Mouse (Mus musculus) thymus, adult 18-20 months (tissue): ENCODE data around the gene Dsel.

ENCODE experiments used
- DNase-seq, 2 experiments: peaks; one replicate each; pipeline ENCODE4 v3.0.0; 2022; ENCODE audit warnings: mixed read lengths in 2 of 2

Gene Dsel

DNA sequence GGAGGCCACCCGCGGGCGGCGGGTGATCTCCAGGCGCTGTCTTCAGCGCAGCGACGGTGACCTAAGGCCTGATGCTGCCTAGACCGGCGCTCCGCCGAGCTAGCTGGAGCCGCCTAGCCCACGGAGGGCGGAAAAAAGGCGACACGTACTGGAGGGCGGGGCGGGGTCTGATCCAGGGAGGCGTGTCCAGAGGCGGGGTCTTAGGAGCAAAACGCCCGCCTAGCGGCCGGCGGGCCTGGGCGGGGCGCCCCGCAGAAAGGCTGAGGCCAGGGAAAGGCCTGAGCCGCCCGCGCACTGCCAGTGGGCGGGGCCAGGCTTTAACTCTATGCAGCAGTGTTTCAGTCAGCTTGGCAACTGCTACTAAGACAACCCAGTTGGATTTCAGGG is at the start of gene Dsel:
Gene Dsel (minus strand): TSS at position 140 of the 387 bp plus-strand sequence.
- DNase-seq, result peak; percentile 75 to 80

DNA sequence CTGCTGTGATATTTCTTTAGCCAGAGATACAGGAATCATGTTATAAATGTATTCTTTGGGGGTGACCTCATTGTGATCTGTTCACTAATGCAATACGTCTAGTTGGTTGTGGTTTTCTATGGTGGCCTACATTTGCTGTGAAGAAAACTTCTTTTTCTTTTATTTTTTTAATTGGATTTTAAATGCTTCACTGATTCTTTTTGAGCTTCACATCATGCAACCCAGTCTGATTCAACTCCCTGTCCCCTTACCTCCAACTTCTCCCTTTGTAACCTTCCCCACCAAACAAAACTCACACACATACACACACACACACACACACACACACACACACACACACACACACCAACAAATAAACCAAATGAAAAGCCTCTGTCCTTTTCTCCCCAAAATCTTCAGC is 46.7 kb upstream of the Dsel start:
- DNase-seq, result no peak

DNA sequence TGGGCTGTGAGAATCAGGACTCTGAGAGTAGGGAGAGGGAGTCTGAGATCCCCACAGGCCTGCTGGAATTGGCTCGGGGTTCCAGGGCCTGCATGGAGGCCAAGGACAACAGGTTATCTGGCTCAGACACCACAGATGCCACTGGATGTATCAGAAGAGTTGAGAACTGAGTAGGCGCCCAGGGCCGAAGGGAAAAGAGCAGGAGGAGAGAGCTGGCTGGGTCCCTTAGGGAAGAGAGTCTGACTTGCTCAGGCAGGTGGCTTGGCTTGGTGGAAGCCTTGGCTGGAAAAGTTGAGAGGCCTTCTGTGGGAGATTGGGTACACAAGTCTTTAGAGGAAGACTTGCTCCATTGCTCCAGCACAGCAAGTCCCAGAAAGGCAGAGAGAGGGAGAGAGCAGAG is 18.6 kb upstream of the Dsel start:
- no peak for DNase-seq

DNA sequence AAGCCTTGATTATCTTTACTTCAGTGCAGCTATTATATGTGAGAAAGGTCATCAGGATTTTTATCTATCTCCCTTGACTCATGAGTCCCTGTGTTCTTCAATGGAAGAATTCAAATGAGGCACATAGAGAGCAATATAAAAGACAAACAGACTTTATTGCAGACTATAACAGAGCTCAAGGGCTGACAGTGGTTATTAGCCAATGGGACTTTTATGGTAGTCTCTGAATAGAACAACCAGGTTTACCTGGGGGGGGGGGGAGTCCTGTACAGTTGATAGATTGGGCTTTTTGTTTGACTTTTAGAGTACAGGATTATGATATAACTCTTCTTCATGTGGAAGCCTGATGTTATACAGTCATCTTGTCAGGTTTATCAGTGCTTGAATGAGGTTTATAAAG is 11.1 kb upstream of the Dsel start:
- no peak for DNase-seq

DNA sequence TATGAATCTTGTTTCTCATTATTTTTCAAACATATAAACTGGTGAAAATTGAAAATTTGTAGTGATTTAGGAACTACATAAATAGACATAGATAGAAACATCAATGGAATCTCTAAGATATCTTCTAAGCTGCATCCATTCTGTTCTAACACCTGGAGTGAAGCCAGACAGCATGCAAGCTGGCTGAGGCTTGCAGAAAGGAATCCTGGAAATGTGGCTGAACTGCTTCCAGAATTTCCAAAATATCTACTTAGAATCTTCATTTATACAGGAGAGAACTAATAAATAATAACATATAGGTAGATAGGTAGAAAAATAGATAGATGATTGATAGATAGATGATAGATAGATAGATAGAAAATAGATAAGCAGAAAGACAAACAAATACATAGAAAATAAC is 8.5 kb upstream of the Dsel start:
- DNase-seq, result no peak

DNA sequence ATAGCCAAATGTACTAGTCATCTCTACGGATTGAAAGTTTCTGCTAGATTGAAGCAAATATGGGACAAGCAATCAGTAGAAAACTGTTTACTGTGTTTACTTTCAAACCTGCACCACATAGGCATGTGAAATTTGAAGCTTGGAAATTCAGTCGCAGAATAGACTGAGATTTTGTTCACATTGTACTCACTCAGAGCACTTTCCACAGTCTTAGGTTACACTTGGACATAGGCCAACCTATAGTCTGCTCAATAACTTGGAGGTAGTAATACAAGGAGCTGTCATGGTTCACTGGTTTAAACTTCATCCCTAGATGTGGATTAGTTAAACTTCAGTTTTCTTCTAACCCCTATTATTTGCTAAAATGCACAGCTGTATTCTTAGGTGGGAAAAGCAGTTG is 749 bp upstream of the Dsel start:
- DNase-seq, result no peak

DNA sequence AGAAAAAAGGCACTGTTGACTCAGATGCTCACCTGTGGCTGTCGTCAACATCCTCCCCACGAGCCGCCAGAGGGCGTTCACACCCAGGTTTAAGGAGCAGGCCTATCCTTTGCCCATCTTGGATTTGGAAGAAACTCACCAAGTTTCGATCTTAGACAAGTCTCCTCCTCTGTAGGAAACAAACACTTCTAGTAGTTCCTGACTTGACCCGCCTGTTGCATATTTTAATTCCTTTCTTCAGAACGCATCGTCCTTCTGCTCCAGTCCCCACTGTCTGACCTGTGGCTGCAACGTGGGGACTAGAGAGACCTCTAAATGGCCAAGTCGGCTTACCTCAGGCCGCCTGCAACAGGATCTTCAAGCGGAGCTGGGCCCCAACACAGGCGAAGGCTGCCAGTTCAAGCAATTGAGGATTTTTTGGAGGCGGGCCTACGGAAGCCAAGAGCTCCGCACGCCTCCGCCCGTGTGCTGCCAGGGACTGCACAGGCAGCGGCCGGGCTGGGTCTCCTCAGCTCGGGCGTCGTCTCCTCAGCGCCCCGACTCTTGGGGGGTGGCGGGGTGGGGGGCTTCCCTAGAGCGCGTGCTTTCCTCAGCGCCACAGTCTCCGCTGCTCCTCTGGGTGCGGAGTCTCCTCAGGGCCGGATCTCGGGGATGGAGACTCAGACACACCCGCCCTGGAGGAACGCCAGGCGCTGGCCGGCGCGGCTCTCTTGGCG is 497 bp downstream of the Dsel start:
- DNase-seq, result peak; percentile 29 to 31

DNA sequence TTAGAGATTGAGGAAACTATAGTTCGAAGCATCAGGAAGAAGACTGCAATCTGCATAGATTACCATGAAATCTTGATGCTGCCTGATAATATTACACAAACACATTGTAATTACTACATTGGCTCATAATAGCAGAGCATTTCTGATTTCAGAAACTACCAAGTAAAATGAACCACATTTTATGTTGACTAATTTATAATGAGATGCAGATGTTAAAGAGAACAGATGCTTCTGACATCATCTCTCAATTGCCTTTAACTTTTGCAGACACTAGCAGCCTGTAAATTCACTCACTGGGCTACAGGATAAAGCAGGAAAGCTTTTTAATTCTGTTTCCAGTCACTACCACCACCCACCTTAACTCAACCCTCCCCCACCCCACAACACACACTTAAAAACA is 6.9 kb downstream of the Dsel start:
- no peak for DNase-seq

DNA sequence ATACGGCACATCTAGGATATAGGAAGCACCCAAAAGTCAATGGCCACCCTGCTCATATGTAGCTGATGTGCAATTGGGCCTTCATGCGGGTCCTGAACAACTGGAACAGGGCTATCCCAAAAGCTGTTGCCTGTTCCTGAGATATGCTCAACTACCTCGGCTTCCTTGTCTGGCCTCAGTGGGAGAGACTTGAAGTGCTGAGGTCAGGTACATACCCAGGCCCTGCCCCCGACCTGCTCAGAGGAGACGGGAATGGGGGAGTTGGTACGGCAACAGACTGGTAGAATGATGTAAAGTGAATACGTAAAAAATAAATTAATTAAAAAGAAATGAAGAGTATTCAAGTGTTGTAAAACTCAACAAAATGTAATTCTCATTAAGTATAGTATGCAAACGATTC is 12.3 kb downstream of the Dsel start:
- DNase-seq, result no peak

DNA sequence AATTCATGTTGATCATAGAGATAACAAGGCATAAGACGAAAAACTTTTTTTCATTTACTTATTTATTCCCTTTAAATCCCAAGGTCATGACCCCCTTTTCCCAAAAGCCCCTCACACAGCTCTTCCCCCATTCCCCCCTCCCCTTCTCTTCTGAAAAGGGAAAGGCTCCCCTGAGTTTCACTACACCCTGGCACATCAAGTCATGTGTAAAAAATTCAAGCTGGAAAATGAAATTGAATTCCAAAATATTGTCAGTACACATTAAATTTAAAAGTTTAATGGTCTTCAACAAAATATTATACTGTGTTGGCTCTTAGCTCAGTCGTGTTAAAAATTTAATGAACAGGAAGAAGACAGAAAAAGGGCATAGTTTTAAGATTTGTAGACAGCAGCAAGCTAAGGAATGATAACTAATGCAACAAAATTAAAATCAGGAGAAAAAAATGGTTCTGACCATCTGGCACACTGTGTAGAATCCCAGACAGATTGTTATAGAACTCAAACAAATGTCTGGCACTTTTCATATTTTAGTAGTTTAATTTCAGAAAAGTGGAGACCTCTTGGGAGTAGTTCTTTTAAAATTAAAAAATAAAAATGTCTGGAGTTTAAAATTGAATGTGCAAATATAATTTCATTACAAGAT is 31.0 kb downstream of the Dsel start:
- DNase-seq, result no peak
